Mouse (Mus musculus) lung, postnatal 0 days (tissue): ENCODE measurements at regions not wholly inside any gene's neighbourhood (a gene's known extent, or its start where the extent isn't known, plus 50 kb on each side); places are given as distances from the start of the nearest gene placed in this dataset.
A peak's percentile ranks its signal among the peaks of the same experiment; 100 is the strongest.

Source experiments
- ATAC-seq: fragments of 200-750 bp; cut with Nextera tagmentation; 2 replicates; pipeline ENCODE4 v1.8.0; 2017; ENCODE audit warnings: moderate library complexity
- DNase-seq: peaks from one replicate; pipeline ENCODE4 v3.0.0-alpha.2; 2016; ENCODE audit warnings: low spot score
- H3K27ac ChIP-seq: fragments of 300-500 bp; sonication (generic); 2 replicates; pipeline ENCODE4 v1.5.1; 2014; ENCODE audit warnings: antibody characterized with exemption, mild to moderate bottlenecking, low read length, mixed read lengths
- H3K27me3 ChIP-seq: fragments of 300-500 bp; sonication (generic); replicated peaks from 2 replicates; pipeline ENCODE4 v1.6.1; 2014; ENCODE audit warnings: low read length, mixed read lengths; ENCODE audit not compliant: insufficient read depth
- H3K36me3 ChIP-seq: fragments of 300-500 bp; sonication (generic); 2 replicates; pipeline ENCODE4 v1.6.1; 2014; ENCODE audit warnings: low read length, mixed read lengths; ENCODE audit not compliant: insufficient read depth
- H3K4me1 ChIP-seq: fragments of 300-500 bp; sonication (generic); 2 replicates; pipeline ENCODE4 v1.6.1; 2014; ENCODE audit warnings: antibody characterized with exemption, low read depth, low read length, mixed read lengths; ENCODE audit not compliant: insufficient read depth
- H3K4me2 ChIP-seq: fragments of 300-500 bp; sonication (generic); replicated peaks from 2 replicates; pipeline ENCODE4 v1.6.1; 2014; ENCODE audit warnings: low read depth, mild to moderate bottlenecking, low read length, moderate library complexity, mixed read lengths
- H3K4me3 ChIP-seq: fragments of 300-500 bp; sonication (generic); 2 replicates; pipeline ENCODE4 v1.5.1; 2014; ENCODE audit warnings: low read depth, low read length
- H3K9ac ChIP-seq: fragments of 300-500 bp; sonication (generic); replicated peaks from 2 replicates; pipeline ENCODE4 v1.6.1; 2014; ENCODE audit warnings: low read depth, mild to moderate bottlenecking
- H3K9me3 ChIP-seq: fragments of 300-500 bp; sonication (generic); 2 replicates; pipeline ENCODE4 v1.6.1; 2016; ENCODE audit warnings: low read length, mixed read lengths
- CTCF ChIP-seq: IDR thresholded peaks from 2 replicates; pipeline ENCODE4 v1.5.1; 2016; ENCODE audit warnings: antibody characterized with exemption, mild to moderate bottlenecking
- EP300 ChIP-seq: IDR thresholded peaks from 2 replicates; pipeline ENCODE4 v1.6.1; 2016; ENCODE audit warnings: antibody characterized with exemption, mild to moderate bottlenecking, control low read depth
- WGBS: fragments of 180-500 bp; shearing (Covaris S2); extraction: QIAGEN DNeasy Blood & Tissue Kit; methylation state at CpG from one replicate; pipeline ENCODE4 v1.1.7; 2014; 5-methylcytosine and 5-hydroxymethylcytosine counted together

GRCm38 (mm10) chr10:25118674-25119670 lies 188.7 kb downstream of the Akap7 start:
- DNase-seq (peak; percentile 41), ATAC-seq (peak; percentile 69)
- 27% methylated on average over 17 of the region's 17 CpGs for WGBS
- H3K4me2 ChIP-seq = no peak overlapping the region; the same call in 1 of the 2 replicates
- H3K4me3 ChIP-seq = no peak overlapping the region
- TF ChIP-seq EP300 (no peak), CTCF (peak; percentile 28)
- H3K9ac ChIP-seq = no peak overlapping the region
- peak overlapping the region; percentile 43; the same call in 1 of the 2 replicates for H3K27ac ChIP-seq
- no peaks in the 10 kb centered on the region for H3K36me3 ChIP-seq
- H3K9me3 ChIP-seq = no peaks in the 10 kb centered on the region
- no peaks in the 10 kb centered on the region for H3K27me3 ChIP-seq
- H3K4me1 ChIP-seq = 0 out of 2 replicates have a peak, but pooled peaks cover 2% of the 10 kb centered on the region

- H3K27me3 ChIP-seq = no peaks in the 10 kb centered on the region
- no peak overlapping the region for H3K4me3 ChIP-seq
- H3K4me2 ChIP-seq = no peak overlapping the region
- DNase-seq = no peak
- ATAC-seq = no peak
- H3K4me1 ChIP-seq = peaks cover 2% of the 10 kb centered on the region; the same call in 1 of the 2 replicates
- H3K9me3 ChIP-seq = no peaks in the 10 kb centered on the region
- H3K27ac ChIP-seq = no peak overlapping the region
- WGBS = 86% methylated on average over 4 of the region's 4 CpGs
- TF ChIP-seq CTCF = no peak
- TF ChIP-seq EP300 = no peak
- H3K9ac ChIP-seq = no peak overlapping the region
- no peaks in the 10 kb centered on the region for H3K36me3 ChIP-seq
Measured at GRCm38 (mm10) chr10:25114316-25114715, 187.0 kb upstream of the Arg1 start.

GRCm38 (mm10) chr10:25112449-25113171 lies 185.3 kb upstream of the Arg1 start:
- Histone ChIP-seq H3K27ac (no peak overlapping the region), H3K36me3 (no peaks in the 10 kb centered on the region), H3K4me2 (no peak overlapping the region), H3K9me3 (no peaks in the 10 kb centered on the region), H3K27me3 (no peaks in the 10 kb centered on the region), H3K4me1 (peaks cover under 1% of the 10 kb centered on the region; the same call in 1 of the 2 replicates), H3K4me3 (no peak overlapping the region), H3K9ac (no peak overlapping the region)
- ATAC-seq (no peak), DNase-seq (no peak)
- TF ChIP-seq CTCF (no peak), EP300 (no peak)
- 48% methylated on average over 12 of the region's 12 CpGs for WGBS

GRCm38 (mm10) chr10:25111636-25112422 lies 184.5 kb upstream of the Arg1 start:
- 12% methylated on average over 11 of the region's 11 CpGs for WGBS
- no peak overlapping the region for H3K9ac ChIP-seq
- TF ChIP-seq EP300 = no peak
- TF ChIP-seq CTCF = no peak
- no peaks in the 10 kb centered on the region for H3K9me3 ChIP-seq
- no peak for DNase-seq
- no peak for ATAC-seq
- no peak overlapping the region for H3K4me3 ChIP-seq
- no peaks in the 10 kb centered on the region for H3K27me3 ChIP-seq
- no peaks in the 10 kb centered on the region; the same call in 1 of the 2 replicates for H3K4me1 ChIP-seq
- H3K4me2 ChIP-seq = no peak overlapping the region
- no peak overlapping the region for H3K27ac ChIP-seq
- no peaks in the 10 kb centered on the region for H3K36me3 ChIP-seq

- TF ChIP-seq EP300 (no peak), CTCF (no peak)
- no peak overlapping the region for H3K4me2 ChIP-seq
- DNase-seq (no peak), ATAC-seq (no peak)
- no peaks in the 10 kb centered on the region for H3K27me3 ChIP-seq
- no peak overlapping the region for H3K4me3 ChIP-seq
- no peak overlapping the region for H3K27ac ChIP-seq
- WGBS = 46% methylated on average over 7 of the region's 7 CpGs
- no peaks in the 10 kb centered on the region for H3K36me3 ChIP-seq
- H3K4me1 ChIP-seq = no peaks in the 10 kb centered on the region; the same call in 1 of the 2 replicates
- no peaks in the 10 kb centered on the region for H3K9me3 ChIP-seq
- no peak overlapping the region for H3K9ac ChIP-seq
Measured at GRCm38 (mm10) chr10:25111181-25111580, 183.9 kb upstream of the Arg1 start.
